Mouse (Mus musculus) gastrocnemius, postnatal 14 days (tissue): ENCODE data around the gene Magea2. TPM values are rescaled to one million over a fixed set of nuclear protein-coding genes. Genes with fewer than 3 reads are reported as not detected.
"Not testable (repeated sequence)": the region's sequence is repeated elsewhere in the genome, so short reads cannot be mapped to it uniquely, and the experiment has no call there.

Experiments
- DNase-seq: peaks from one replicate; pipeline ENCODE4 v3.0.0; 2021; ENCODE audit warnings: mixed read lengths
- intact Hi-C: fragments of 180-260 bp; cut with DNase I; formaldehyde crosslinking; loops from one replicate; pipeline ENCODE4 v1.15.1; 2025; ENCODE audit warnings: low total_unique reads
- long read RNA-seq, 2 experiments: library from polyadenylated mRNA; stranded (forward); transcript quantifications; one replicate each; pipeline ENCODE4 v2.0.0; 2021
- total RNA-seq, 2 experiments: library from RNA; stranded (reverse); gene quantifications; 2 replicates each; pipeline ENCODE4 v1.2.3; 2021

The Magea2 gene
- total RNA-seq, result not detected
- long read RNA-seq, experiment 1, result 0 reads
- long read RNA-seq, experiment 2, result 0 reads

DNA sequence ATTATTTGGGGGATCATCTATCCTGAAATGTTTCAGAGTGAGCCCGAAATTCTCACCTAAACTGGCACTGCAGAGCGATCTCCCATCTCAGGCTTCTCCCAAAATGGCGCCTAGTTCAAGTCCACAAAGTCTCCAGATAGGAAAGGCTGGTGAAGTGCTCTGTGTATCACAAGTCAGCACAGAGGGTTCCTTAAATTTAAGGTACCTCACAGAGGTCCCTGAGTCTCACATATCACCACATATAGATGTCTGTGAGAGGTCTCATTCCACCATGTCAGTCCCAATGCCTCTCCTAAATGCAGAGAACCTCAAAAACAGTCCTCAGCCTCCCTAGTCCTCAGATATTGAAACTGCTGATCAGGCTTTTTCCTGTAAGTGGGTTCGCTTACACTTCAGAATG lies at the start of gene Magea2:
Gene Magea2, minus strand, starts transcription at position 101 of the 400 bp plus-strand sequence.
- DNase-seq, intact Hi-C loops: not testable (repeated sequence)

DNA sequence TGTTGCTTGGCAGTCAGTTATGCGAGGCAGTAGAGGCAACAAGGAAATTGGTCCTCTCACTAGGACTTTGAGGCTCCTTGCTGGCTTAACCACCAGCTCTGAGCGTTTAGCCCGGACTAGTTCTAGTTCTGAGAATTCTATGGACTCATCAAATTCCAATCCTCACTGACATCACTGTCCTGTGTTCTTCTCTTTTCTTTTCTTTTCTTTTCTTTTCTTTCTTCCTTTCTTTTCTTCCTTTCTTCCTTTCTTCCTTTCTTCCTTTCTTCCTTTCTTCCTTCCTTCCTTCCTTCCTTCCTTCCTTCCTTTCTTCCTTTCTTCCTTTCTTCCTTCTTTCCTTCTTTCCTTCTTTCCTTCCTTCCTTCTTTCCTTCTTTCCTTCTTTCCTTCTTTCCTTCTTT lies 34.8 kb upstream of the Magea2 start, which contains the start of gene Cldn34b2:
Gene Cldn34b2, minus strand, starts transcription at position 101 of the 400 bp plus-strand sequence.
- intact Hi-C loops, DNase-seq: not testable (repeated sequence)

DNA sequence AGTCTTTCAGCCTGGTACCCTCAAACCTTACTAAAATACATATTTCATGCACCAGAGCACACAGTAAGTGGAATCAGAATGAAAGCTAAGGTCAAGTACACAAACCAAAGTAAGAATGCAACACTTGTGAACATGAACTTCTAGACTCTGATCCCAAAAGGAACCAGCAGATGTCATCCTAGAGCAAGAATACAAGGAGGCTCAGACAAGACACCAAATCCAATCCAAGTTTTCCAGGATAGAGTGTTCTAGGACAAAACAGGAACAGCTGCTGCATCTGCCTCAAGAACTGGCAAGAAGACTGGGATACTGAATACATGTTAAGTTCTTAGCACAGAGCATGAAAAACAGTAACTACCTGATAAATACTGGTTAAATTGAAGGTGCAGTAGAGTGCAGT lies 4.6 kb upstream of the Magea2 start:
- no peak for DNase-seq
- intact Hi-C loops, result no loop called here

DNA sequence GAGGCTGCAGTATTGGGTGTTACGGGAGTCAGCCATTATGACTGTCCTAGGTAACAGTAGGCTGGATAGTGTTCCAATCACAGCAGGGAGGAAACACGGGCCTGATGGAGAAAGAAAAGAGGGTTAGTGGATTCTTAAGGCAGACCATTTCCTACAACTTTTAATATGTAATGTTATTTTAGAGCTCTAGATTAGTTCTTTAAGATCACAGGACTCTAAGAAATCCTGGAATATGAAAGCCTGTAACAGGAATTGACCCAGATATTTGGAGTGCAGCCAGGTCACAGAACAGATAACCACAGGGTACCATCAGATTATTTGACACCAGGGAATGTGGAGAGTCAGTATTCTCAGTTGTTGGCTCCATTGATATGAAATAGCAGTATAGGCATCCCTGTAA lies 3.8 kb downstream of the Magea2 start, which contains the start of gene Magea1:
Gene Magea1, minus strand, starts transcription at position 101 of the 400 bp plus-strand sequence.
- DNase-seq, intact Hi-C loops: not testable (repeated sequence)

DNA sequence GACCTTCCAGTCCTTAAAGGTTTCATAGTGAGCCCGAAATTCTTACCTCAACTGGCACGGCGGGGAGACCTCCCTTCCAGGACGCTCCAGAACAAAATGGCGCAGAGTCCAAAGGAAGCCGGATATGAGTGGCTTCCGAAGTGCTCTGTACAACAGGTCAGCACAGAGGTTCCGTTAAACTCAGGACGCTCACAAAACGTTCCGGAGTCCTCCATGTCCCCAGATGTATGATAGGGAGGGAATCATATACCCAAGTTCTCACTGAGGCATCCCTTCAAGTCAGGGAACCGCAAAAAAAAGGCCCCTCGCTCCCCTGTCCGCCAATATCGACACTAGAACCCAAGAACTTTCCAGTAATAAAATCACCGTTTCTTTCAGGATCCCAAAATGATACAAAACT lies 30.4 kb downstream of the Magea2 start, which contains the start of gene Magea5:
Gene Magea5, minus strand, starts transcription at position 101 of the 400 bp plus-strand sequence.
- DNase-seq, intact Hi-C loops: not testable (repeated sequence)

DNA sequence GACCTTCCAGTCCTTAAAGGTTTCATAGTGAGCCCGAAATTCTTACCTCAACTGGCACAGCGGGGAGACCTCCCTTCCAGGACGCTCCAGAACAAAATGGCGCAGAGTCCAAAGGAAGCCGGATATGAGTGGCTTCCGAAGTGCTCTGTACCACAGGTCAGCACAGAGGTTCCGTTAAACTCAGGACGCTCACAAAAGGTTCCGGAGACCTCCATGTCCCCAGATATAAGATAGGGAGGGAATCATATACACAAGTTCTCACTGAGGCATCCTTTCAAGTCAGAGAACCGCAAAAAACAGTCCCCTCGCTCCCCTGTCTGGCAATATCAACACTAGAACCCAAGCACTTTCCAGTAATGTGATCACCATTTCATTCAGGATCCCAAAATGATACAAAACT lies 97.7 kb downstream of the Magea2 start, which contains the start of gene Magea8:
Gene Magea8, minus strand, starts transcription at position 101 of the 400 bp plus-strand sequence.
- intact Hi-C loops, DNase-seq: not testable (repeated sequence)

Other genes with a start within 250 kb of the Magea2 start
- not detected for gene Cldn34b1, start 203.4 kb downstream of the Magea2 start, total RNA-seq
- not detected for gene Magea6, start 157.7 kb downstream of the Magea2 start, total RNA-seq
- not detected for gene Magea3, start 144.2 kb downstream of the Magea2 start, total RNA-seq
- not detected for gene Magea8, start 97.8 kb downstream of the Magea2 start, total RNA-seq
- not detected for gene Magea5, start 30.5 kb downstream of the Magea2 start, total RNA-seq
- gene Magea1, start 3.9 kb downstream of the Magea2 start, total RNA-seq, result not detected
- gene Cldn34b2, start 34.7 kb upstream of the Magea2 start, total RNA-seq, result not detected
- gene Sat1, start 122.8 kb upstream of the Magea2 start, total RNA-seq, result 10 to 100 TPM; 19.1 to 33.7 TPM
- 10 to 100 TPM; 26.4 to 27.0 TPM for gene Acot9, start 168.8 kb upstream of the Magea2 start, total RNA-seq
- 10 to 100 TPM; 22.8 to 24.3 TPM for gene Prdx4, start 247.1 kb upstream of the Magea2 start, total RNA-seq